Mouse (Mus musculus) embryonic facial prominence, embryonic 14.5 days (tissue): ENCODE measurements at regions not wholly inside any gene's neighbourhood (a gene's known extent, or its start where the extent isn't known, plus 50 kb on each side); places are given as distances from the start of the nearest gene placed in this dataset.
A peak's percentile ranks its signal among the peaks of the same experiment; 100 is the strongest.

Experiments used
- ATAC-seq: fragments of 200-750 bp; cut with Nextera tagmentation; 2 replicates; pipeline ENCODE4 v1.8.0; 2017; ENCODE audit warnings: low read depth, moderate number of reproducible peaks, moderate TSS enrichment
- DNase-seq: peaks from one replicate; pipeline ENCODE4 v3.0.0-alpha.2; 2015; ENCODE audit warnings: low spot score
- H3K27ac ChIP-seq: fragments of 300-500 bp; sonication (generic); replicated peaks from 2 replicates; pipeline ENCODE4 v1.5.1; 2014; ENCODE audit warnings: low read depth, mild to moderate bottlenecking, low read length, moderate library complexity
- H3K27me3 ChIP-seq: fragments of 300-500 bp; sonication (generic); replicated peaks from 2 replicates; pipeline ENCODE4 v1.6.1; 2014; ENCODE audit warnings: low read length; ENCODE audit not compliant: control insufficient read depth, insufficient read depth
- H3K36me3 ChIP-seq: fragments of 300-500 bp; sonication (generic); 2 replicates; pipeline ENCODE4 v1.6.1; 2014; ENCODE audit warnings: low read length, mixed read lengths; ENCODE audit not compliant: control insufficient read depth, insufficient read depth
- H3K4me1 ChIP-seq: fragments of 300-500 bp; sonication (generic); 2 replicates; pipeline ENCODE4 v1.6.1; 2014; ENCODE audit warnings: antibody characterized with exemption, low read length; ENCODE audit not compliant: control insufficient read depth, insufficient read depth
- H3K4me2 ChIP-seq: fragments of 300-500 bp; sonication (generic); 2 replicates; pipeline ENCODE4 v1.6.1; 2014; ENCODE audit warnings: low read depth, mild to moderate bottlenecking, low read length, moderate library complexity, mixed read lengths
- H3K4me3 ChIP-seq: fragments of 300-500 bp; sonication (generic); 2 replicates; pipeline ENCODE4 v1.5.1; 2014; ENCODE audit warnings: low read depth, mild to moderate bottlenecking, low read length
- H3K9ac ChIP-seq: fragments of 300-500 bp; sonication (generic); 2 replicates; pipeline ENCODE4 v1.6.1; 2014; ENCODE audit warnings: low read depth, mild to moderate bottlenecking, low read length, moderate library complexity, mixed read lengths
- H3K9me3 ChIP-seq: fragments of 300-500 bp; sonication (generic); 2 replicates; pipeline ENCODE4 v1.6.1; 2016; ENCODE audit warnings: low read length; ENCODE audit not compliant: control insufficient read depth
- WGBS: fragments of 180-500 bp; shearing (Covaris S2); extraction: QIAGEN DNeasy Blood & Tissue Kit; methylation state at CpG from one replicate; pipeline ENCODE4 v1.1.7; 2014; 5-methylcytosine and 5-hydroxymethylcytosine counted together

DNA sequence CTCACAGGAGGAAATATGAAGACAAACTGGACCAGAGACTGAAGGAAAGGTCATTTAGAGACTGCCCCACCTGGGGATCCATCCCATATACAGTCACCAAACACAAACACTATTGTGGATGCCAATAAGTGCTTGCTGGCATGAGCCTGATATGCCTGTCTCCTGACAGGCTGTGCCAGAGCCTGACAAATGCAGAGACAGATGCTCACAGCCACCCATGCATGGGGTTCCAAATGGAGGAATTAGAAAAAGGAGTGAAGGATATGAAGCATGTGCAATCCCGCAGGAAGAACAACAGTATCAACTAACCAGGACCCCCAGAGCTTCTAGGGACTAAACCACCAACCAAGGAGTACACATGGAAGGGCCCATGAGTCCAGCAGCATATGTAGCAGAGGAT, 505.9 kb downstream of the Gm6685 start:
- Histone ChIP-seq H3K27me3 (no peaks in the 10 kb centered on the region), H3K4me2 (no peak overlapping the region), H3K4me3 (no peak overlapping the region), H3K27ac (no peak overlapping the region), H3K4me1 (no peaks in the 10 kb centered on the region), H3K9me3 (no peaks in the 10 kb centered on the region), H3K36me3 (no peaks in the 10 kb centered on the region), H3K9ac (no peak overlapping the region)
- WGBS, result 77% methylated on average over 1 of the region's 1 CpGs
- DNase-seq (no peak), ATAC-seq (no peak)

DNA sequence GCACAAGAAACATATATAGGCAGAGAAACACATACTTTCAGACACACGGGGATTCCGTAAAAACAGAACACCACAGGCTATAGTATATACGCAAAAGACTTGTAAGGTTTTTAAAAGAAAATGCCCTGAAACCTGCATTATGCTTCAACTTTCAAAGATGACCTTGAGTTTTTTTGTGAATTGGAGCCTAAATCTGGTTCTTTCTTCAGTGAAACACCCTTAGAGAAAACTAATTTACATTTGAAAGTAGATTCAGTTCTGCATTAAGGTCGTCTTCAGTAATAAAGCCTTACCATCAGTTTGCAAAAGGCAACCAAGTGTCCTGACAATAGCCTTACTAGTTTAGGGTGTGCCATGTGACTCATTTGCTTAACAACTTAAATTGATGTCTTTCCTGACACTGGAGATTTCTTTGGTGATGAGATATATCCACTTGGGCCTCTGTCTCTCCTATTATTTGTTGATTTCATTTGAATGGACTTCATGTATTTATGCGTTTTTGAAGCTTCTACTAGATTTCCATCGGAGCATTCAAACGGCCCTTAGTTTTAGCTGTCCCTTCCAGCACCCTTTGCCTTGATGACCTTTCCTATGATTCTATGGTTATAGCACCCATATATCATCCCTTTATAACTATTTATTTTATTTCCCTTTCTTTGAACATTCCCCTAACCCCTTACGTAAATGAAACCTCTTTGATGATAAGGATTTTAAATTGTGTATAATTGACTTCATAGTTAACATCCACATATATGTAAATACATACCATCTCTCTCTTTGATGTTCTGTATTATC, 539.6 kb downstream of the Gm6685 start:
- H3K4me3 ChIP-seq, result no peak overlapping the region
- ATAC-seq (no peak), DNase-seq (no peak)
- H3K4me1 ChIP-seq, result no peaks in the 10 kb centered on the region
- no peaks in the 10 kb centered on the region for H3K27me3 ChIP-seq
- H3K27ac ChIP-seq, result no peak overlapping the region
- no peaks in the 10 kb centered on the region for H3K36me3 ChIP-seq
- H3K9ac ChIP-seq, result no peak overlapping the region
- H3K4me2 ChIP-seq, result no peak overlapping the region
- H3K9me3 ChIP-seq, result no peaks in the 10 kb centered on the region
- 84% methylated on average over 8 of the region's 8 CpGs for WGBS

DNA sequence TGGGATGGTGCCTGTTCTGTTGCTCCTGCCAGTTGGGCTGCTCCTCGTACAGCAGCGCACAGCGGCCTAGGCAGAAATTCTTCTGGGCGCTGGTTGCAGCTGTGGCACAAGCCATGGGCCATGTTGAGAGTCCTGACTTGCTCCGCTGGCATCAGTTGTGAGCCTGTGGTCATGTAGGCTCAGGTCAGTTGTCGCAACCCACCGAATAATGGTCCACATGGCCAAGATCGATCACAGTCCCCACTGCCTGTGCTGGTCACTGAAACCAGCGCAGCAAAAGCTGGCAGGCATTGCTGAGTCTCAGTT, 585.8 kb downstream of the Gm6685 start:
- Histone ChIP-seq H3K27ac (no peak overlapping the region), H3K36me3 (no peaks in the 10 kb centered on the region), H3K4me1 (no peaks in the 10 kb centered on the region), H3K9me3 (no peaks in the 10 kb centered on the region), H3K27me3 (no peaks in the 10 kb centered on the region), H3K9ac (no peak overlapping the region), H3K4me3 (no peak overlapping the region), H3K4me2 (no peak overlapping the region)
- WGBS, result 76% methylated on average over 9 of the region's 9 CpGs
- no peak for DNase-seq
- ATAC-seq, result no peak

DNA sequence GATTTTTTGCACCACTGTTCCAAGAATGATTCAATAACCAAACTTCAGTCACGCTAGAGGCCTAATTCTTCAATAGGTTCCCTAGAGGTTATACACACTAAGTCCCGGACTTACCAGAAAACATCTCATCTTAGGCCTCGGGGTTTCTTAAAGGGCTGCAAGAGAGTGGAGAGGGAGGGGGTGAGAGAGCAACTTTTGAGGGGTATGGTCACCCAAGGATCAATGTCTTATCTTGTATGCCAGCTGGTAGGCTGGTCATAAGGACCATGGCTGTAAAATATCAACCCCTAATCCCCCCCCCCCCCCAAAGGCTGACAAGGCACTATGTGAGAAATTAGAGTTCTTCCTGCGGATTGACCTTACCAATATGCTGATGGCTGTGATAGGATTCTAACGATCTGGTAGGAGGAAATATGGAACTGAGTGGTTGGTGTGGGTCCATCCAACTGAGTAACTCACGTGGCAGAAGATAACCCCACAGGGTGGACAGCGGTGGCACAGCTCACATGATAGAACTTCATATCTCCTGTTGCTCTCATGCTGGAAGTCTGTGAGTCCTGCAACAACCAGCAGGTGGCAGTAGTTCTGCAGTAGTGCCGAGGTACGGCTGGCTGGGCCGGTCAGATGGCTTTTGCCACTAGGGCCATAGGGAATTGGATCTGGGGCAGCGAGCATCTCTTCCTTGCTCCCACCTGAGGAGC, 586.3 kb downstream of the Gm6685 start:
- Histone ChIP-seq H3K4me2 (no peak overlapping the region), H3K36me3 (no peaks in the 10 kb centered on the region), H3K9ac (no peak overlapping the region), H3K9me3 (no peaks in the 10 kb centered on the region), H3K4me3 (no peak overlapping the region), H3K27me3 (no peaks in the 10 kb centered on the region), H3K27ac (no peak overlapping the region), H3K4me1 (no peaks in the 10 kb centered on the region)
- peak; percentile 55 for DNase-seq
- WGBS, result 42% methylated on average over 11 of the region's 11 CpGs
- peak; percentile 47; the same call in 1 of the 2 replicates for ATAC-seq

DNA sequence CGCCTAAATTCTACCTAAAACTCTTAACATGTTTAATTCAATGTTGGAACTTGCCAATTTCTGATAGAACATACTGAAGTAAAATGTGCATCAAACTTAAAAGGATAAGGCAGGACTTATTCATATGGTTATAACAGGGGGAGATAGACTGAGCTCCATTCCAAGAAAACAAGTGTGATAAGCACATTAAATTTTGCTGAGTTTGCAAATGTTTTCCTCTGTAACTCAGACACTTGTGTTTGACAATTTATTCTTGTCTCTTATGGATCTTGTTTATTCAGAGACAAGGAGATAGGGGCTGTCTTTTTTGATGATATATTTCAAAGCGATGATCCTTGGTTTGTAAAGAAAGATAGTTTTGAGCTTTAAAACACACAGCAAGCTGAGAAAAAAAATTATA, 613.6 kb downstream of the Gm6685 start:
- Histone ChIP-seq H3K36me3 (no peaks in the 10 kb centered on the region), H3K4me3 (no peak overlapping the region), H3K9me3 (no peaks in the 10 kb centered on the region), H3K27ac (no peak overlapping the region), H3K4me1 (no peaks in the 10 kb centered on the region), H3K9ac (no peak overlapping the region), H3K27me3 (no peaks in the 10 kb centered on the region), H3K4me2 (no peak overlapping the region)
- WGBS, result 91% methylated on average over 2 of the region's 2 CpGs
- DNase-seq, result no peak
- no peak for ATAC-seq

DNA sequence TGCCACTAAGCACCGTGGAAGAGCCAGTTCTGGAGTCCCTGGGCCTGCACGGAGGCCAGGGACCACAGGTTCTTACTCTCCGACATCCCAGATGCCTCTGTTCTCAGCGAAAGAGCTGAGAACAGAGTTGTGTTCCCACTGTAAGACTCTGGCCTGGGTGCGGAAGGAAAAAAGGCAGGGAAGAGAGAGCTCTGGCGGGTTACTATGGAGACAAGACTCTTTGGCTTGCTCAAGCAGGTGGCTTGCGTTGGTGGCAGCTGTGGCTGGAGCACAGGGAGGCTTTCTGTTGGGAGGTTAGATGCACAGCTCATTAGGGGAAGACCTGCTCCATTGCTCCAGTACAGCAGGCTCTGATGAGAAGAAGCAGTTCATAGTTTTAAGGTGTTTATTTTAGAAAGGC, 618.3 kb downstream of the Gm6685 start:
- no peaks in the 10 kb centered on the region for H3K27me3 ChIP-seq
- no peak overlapping the region for H3K9ac ChIP-seq
- H3K4me2 ChIP-seq, result no peak overlapping the region
- no peak for DNase-seq
- WGBS, result 68% methylated on average over 7 of the region's 7 CpGs
- no peaks in the 10 kb centered on the region for H3K4me1 ChIP-seq
- H3K9me3 ChIP-seq, result no peaks in the 10 kb centered on the region
- H3K4me3 ChIP-seq, result no peak overlapping the region
- H3K36me3 ChIP-seq, result no peaks in the 10 kb centered on the region
- H3K27ac ChIP-seq, result no peak overlapping the region
- no peak for ATAC-seq

DNA sequence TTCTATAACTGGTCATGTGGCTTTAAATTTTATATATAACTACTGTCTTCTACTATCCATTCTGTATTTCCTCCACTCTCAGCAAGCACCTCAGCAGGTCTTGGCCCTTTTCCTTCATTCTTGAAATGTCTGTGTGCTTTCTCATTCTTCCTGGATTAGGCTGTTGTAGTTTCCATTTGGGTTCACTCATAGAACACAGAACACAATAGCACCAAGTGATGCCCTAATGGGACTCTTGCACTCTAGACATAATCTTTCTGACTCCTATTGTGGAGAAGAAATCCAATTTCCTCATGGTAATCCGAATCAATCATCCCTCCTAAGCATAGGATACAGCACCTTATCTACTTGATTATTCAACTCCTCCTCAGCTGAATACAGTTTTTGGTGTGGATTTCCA, 667.2 kb downstream of the Gm6685 start:
- Histone ChIP-seq H3K4me2 (no peak overlapping the region), H3K36me3 (no peaks in the 10 kb centered on the region), H3K27me3 (no peaks in the 10 kb centered on the region), H3K4me3 (no peak overlapping the region), H3K9ac (no peak overlapping the region), H3K27ac (no peak overlapping the region), H3K4me1 (no peaks in the 10 kb centered on the region), H3K9me3 (no peaks in the 10 kb centered on the region)
- WGBS, result 62% methylated on average over 1 of the region's 1 CpGs
- DNase-seq, result no peak
- no peak for ATAC-seq
